Mouse (Mus musculus) naive thymus-derived CD4-positive, alpha-beta T cell, adult 2 months (primary cell): ENCODE measurements around the gene Nadk.
A peak's percentile ranks its signal among the peaks of the same experiment; 100 is the strongest.

Experiments used
- DNase-seq: peaks from one replicate; pipeline ENCODE4 v3.0.0-alpha.2; 2011; ENCODE audit warnings: low read depth

Gene Nadk

DNA sequence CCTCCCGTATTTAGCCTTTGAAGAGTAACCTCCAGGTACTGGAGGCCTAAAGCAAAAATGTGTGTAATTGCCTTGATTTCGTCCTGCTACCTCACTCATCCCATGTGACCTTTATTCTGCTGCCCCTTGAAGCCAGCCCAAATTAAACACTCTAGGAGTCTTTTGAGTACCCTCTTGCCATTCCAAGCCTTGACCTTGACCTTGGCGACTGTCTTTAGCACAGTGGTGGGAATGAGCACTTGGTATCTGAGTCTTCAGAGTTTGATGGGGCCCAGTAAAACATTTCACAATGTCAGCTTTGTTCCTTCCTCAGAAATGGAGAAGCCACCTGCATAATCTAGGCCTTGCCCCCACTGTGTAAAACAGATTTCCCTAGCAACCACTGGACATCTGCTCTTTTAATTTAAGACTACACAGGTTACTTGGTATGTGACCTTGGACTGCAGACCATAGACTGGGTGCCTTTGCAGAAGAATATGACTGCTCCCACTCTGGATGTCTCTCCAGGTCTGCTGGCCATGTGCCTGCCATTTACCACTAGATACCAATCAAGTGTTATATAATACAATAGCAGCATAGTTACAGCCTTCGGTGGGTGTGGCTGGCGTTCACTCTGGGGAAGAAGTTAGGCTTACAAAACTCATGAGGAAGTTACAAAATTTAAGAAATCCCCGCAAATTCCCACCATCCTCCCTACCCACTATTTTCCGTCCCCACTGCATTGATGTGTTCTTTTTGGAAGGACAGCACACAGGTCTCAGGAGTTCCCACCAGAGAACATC lies at the start of gene Nadk:
Gene Nadk (plus strand): TSS at position 718 of the 782 bp plus-strand sequence.
- peak; percentile 32 for DNase-seq

DNA sequence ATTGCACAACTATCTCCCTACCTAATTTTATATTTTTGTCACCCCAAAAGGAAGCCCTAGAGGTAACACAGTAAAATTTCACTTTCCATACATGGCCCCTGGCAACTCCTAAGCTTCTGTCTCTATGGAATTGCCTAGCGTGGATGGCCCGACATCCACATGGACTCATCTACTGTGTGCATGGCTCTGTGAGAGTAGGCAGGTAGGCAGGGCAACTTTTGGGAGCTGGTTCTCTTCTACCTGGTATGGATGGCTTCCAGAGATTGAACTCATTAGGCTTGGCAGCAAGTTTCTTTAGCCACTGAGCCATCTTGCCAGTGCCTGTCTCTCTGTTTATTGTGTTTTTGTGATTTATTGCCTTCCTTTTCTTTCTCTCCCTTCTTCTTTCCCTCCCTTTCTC lies 47.4 kb upstream of the Nadk start:
- DNase-seq = no peak

DNA sequence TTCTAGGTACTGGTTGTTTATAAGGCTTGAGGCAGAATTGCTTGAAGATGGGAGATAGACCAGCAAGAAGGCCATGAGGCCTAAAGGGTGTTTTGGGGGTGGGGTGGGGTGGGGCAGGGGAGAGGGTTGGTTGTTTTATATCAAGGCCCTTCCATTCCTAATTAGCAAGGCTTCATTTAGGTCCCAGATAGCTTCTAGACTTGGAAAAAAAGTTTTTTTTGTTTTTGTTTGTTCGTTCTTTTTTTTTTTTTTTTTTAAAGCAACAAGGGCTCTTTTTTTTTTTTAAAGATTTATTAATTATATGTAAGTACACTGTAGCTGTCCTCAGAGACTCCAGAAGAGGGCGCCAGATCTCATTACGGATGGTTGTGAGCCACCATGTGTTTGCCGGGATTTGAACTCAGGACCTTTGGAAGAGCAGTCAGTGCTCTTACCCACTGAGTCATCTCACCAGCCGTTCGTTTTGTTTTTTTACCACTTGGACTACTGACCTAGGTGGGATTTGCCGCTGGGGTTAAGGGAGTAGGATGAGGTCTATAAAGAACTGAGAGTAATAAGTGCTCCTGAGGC lies 44.1 kb upstream of the Nadk start:
- DNase-seq = no peak

DNA sequence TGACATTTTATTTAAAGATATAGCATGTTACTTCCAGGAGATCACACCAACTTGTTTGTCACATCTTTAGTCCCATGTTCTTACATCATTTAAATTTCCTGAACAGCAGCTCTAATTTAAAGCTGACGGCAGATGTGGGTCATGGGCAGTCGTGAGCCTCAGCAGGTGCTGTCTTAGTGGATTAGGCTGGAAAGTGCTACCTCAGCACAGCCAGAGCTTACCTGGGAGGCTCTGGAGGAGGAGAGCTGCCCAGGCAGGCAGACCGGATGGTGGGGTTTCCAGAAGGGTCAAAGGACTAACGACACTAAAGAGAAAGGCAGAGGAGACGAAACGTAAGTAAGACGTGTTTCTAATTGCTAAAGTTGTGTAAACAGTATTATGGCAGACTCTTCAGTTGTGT lies 39.9 kb upstream of the Nadk start:
- DNase-seq = no peak

DNA sequence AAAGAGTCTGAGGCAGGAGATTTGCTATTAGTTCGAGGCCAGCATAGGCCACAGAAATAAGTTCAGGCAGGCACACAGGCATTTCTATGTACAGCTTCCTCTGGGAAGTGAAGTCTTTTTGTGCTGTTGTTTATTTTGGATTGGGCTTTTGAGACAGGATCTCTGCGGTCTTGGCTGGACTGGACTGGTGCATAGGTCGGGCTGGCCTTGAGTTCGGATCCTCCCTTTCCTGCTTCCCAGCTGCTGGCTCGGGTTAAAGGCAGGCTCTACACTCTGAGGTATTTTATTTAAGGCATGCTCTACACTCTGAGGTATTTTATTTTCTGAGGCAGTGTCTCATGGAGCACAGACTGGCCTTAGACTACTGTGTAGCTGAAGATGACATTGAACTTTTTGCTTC lies 36.4 kb upstream of the Nadk start:
- DNase-seq = no peak

DNA sequence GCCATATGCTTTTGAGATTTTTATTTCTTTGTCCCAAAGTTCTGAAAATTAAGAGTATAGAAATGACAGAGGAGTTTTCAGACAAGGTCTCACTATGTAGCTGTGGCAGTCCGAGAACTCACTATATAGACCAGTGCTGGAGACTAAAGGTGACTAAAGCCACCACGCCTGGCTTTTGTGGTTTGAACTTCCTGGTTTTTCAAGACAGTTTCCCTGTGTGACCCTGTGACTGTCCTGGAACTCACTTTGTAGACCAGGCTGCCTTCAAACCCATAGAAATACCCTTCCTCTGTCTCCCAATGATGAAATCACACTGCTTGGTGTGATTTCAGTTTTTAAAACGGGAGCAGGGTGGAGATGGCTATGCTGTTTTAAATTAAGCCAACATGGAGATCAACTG lies 32.9 kb upstream of the Nadk start:
- no peak for DNase-seq

DNA sequence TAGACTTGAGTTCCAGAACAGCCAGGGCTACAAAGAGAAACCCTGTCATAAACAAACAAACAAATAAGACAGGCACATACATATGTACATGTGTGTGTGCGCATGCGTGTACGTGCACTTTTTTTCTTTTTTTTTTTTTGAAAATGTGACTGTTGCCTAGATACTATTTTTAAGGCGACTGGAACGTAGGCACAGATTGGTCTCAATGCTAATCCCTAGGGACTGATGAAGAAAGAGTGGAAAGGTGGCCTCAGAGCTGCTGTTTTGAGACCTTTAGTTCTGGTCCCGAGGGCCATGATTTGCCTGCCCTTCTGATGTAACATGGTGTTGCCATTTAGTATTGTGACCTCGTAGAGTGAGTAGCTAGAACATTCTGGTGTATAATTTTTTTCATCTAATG lies 12.2 kb upstream of the Nadk start:
- no peak for DNase-seq

DNA sequence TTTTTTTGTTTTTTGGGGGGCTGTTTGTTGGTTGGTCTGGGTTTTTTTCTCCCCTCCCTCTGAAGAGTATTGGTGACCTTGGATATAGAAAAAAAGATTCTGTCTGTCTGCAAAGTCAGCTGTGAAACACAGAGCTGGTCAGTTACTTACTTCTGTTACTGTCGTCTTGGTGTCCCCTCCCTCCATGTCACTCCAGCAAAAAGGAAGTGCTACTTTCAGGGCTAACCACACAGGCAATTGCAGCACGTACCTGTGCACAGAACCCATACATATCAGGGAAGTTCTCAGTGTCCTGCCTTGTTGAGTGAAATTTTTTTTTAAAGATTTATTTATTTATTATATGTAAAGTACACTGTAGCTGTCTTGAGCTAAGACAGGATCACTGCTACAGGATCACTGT lies 11.7 kb upstream of the Nadk start:
- DNase-seq = no peak

DNA sequence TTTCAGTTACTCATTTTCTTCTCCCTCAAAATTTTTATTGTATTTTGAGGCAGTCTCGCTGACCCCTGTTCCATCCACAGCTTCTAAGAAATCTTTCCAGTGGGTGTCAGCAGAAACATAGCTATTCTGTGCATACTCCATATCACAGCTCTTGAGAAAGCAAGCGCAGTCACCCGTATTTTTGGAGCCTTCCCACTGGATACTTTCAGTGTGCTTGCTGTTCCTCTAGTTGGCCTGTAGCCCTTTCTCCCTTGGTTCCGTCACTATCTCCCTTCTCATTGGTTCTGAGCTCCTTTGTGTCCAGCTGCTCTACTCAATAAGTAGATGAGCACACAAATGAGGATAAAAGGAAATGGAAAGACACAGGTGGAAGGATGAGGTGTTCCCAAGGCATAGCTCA lies 11.1 kb upstream of the Nadk start:
- no peak for DNase-seq

DNA sequence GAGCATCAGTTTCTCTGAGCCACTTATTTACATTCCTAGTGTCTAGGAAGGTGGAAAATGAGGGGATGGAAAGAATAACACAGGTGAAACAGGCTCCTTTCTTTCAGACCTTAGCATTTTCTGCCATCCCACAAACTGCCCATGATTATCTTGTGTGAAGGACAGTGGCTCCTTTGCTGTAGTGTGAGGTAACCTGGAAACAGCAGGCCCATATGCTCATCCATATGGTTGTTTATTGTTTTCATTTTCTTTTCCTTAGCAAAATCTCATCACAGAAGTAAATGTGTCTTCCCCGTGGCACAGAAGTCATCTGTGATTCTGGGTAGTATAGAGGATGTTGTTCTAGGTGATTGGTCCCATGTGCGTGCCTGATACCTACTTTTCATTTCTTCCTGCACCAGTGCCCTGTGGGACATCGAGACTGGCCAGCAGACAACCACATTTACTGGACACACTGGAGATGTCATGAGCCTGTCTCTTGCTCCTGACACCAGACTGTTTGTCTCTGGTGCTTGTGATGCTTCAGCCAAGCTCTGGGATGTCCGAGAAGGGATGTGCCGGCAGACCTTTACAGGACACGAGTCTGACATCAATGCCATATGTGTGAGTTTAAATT lies 9.2 kb upstream of the Nadk start:
- no peak for DNase-seq

DNA sequence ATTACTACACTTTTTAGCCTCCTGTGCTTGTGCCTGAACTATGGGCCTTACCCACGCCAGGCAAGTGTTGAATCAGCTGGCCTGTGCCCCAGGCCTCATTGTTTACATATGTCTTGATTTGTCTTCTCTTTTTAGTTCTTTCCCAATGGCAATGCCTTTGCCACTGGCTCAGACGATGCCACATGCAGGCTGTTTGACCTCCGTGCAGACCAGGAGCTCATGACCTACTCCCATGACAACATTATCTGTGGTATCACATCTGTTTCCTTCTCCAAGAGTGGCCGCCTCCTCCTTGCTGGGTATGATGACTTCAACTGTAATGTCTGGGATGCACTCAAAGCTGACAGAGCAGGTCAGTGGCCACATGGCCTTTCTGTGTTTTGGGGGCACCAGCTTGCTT lies 7.3 kb upstream of the Nadk start:
- no peak for DNase-seq

DNA sequence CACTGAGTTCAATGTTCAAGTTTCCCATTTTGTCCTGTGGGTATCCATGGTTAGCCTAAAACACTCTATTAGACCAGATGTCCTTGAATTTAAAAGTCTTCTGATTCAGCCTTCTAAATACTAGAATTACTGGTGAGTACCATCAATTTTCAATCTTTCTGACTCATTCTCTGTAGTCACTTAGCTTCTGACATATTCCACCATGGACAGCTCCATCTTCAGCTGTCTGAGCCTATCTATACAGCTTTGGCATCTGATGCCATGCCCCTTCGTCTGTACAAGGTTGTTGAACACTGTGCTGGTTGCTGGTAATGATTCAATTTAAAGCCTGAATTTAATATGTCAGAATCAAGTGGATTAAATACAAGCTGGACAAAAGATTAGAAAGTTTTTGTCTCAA lies 6.7 kb upstream of the Nadk start:
- DNase-seq = no peak

DNA sequence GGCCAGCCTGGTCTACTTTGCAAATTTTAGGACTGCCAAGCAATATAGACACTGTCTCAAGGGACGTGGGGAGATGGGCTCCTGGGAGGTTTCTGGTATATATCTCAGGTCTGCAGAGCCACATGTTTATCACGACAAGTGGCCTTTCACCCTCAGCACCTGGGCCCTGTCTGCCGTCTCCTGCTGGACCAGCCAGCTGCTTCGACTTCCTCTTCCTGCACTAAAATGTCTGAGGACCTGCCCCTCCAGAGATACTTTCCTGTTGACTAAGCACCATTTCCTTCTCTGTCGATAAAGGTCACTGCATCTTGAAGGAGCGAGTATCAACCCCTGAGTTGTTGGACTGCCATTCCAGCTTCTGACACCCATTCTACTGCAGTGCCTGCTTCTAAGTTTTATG lies 2.7 kb upstream of the Nadk start:
- DNase-seq = no peak

DNA sequence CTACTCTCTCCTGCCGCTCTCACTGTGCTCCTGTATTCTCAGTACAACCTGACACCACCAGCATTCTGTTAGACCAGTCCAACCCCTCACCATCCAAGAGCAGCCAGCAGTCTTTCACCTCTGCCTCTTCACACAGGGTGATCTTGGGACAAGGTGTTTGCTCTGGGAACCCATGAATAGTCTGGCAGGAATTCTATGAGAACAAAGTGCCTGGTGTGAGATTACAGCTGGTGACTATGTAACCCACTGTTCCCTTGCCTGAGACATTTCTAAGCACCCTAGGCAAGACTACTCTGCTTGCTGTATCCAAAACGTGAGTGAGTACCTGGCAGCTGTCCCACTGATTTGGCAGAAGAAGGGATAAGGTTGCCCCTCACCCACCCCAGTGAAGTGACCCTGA lies 1.2 kb upstream of the Nadk start:
- no peak for DNase-seq

DNA sequence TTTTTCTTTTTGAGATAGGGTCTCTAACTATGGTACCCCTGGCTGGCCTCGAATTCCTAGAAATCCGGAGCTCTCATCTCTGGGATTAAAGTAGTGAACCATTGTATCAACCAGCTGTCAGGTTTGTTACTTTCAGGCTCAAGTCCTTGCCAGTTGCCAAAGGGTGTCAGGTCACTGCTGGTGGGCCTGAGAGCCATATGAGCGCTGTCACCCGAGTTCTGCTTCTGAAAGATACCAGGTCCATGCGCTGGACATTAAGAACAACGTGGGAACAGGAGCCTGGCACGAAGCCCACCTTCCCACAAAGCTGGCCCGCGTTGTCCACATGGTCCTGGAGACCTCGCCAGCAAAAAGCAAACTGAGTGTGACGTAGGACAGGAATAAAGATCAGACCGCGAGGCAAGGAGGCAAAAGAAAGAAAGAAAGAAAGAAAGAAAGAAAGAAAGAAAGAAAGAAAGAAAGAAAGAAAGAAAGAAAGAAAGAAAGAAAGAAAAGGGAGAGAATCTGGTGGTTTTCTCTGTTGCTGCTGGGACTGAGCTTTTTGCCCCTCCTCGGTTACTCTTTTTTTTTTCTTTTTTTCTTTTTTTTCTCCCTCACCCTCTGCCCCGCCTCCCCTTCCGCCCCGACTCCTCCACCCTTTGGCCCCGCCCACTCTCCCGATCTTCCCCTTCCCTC lies 684 bp downstream of the Nadk start:
- no peak for DNase-seq

DNA sequence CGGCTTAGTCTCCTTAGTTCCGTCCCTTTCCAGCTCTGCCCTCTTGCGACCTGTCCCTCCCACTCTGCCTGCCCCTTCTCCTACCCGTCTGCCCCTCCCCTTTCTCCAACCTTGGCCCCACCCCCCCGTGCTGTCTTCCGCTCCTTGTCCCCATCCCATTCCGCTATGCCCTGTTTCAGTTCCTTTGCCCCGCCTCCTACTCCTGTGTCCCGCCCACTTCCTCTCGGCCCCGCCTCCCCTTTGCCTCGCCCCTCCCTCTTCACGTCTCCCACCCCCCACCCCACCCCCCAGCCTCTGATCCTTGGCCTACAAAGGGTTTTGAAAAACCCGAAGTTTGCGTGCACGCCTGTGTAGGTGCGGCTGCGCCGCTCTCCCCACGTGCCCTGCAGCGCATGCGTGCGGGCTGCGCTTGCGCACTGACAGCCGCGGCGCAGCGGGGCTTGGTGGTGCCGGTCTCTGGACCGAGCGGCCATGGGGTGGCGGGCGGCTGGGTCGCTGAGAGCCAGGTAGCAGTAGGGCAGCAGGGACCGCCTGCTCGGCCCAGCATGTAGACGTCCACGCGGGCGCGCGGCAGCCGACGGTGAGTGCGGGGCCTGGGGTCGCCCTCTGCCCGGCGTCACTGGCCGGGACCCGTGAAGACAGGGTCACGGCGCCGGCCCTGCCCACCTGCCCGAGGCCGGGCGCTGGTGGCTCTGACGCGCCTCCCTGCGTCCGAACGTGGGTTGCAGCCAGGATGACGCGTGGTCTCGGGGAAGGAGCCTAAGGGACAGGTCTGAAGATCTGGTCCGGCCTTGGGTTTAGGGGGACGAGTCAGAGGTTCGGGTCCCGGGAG lies 1.4 kb downstream of the Nadk start:
- DNase-seq = peak; percentile 98

DNA sequence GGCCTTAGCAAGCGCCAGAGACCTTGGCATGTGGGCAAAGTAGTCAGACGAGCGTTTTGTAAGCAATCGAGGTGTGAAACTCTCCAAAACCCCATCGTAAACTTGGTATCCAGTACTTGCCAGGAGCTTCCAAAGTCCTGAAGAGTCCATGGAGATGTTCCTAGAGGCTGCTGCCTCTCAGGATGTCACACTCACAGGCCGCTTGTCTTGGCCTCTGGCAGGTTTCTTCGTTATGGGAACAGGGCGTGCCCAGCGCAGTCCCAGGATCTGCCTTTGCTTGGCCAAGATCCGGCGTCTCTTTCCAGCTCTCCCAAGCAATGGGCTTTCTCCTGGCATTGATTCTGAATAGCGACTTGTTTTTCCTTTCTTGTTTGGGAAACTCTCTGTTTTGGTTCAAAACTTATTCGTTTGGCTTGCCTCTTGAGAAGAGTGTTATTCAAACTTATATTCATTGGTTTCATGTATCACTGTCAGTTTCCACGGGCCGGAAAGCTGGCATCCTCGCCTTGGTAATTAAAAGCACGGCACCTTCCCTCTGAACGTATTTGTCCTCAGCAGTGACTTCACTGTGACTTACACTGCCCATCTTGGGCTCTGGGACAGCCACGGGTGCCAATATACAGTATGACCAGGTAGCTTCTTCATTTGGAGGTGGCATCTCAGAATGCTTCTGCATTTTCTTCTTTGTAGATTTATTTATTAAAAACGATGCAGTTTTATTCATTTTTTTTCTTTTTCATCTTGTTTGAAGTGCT lies 2.3 kb downstream of the Nadk start:
- DNase-seq = no peak

DNA sequence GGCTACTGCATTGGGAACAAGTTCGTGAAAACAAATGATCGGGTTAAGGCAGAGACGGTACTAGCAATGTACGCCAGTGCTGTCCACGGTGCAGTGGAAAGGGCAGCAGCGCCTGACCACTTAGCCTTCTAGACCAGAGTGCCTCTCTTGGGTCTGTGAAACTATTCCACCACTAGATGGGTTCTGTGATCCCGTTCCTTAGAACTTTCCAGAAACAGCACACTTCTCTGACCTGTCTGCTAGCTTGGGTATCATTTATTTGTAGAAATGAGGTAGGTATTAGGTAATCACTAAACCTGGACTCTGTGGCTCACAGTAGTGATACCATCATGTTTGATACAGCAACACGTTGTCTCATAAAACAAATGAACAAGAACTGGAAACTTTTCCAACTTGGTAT lies 4.4 kb downstream of the Nadk start:
- DNase-seq = no peak

DNA sequence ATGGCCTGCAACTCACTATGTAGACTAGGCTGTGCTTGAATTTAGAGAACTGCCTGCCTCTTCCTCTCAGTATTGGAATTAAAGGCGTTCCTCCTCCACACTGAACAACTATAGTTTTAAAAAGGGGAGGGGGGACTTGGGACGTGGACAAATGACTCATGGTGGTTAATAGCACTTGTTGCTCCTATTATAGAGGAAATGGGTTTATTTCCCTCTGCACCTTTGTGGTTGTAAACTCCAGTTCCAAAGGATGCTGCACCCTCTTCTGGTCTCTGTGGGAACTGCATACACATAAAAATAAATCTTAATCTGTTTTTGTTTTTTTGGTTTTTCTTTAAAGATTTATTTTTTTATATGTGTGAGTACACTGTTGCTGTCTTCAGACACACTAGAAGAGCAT lies 6.0 kb downstream of the Nadk start:
- DNase-seq = peak; percentile 82

DNA sequence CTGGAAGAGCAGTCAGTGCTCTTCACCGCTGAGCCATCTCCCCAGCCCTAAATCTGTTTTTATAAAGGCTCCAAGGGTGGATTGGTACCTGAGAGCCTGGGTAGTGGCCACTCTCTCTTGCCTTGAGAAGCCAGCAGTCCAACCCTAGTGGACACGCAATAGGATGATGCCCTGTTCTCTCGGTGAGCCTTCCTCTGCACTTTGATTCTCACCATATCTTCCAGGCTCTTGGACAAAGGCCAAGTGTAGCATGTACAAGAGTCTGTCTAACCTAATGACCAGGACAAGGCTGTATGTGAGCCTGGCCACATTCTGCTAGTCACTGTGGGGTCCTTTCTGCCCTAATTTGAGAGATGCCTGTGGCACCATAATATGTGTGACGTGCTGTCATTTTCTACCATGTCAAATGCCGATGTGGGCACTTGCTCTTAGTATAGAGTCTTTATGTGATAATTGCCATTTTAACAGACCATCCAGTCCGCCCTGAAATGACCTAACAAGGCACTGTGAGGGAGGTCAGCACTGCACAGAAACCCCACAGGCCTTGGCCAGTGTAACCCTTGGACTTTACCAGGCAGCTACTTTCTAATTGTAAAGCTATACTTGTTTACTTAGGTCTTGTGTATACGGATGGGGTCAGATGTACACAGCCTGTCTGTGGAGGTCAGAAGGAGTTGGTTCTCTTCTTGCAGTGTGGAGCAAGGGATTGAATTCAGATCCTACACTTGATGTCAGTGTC lies 6.6 kb downstream of the Nadk start:
- DNase-seq = no peak

DNA sequence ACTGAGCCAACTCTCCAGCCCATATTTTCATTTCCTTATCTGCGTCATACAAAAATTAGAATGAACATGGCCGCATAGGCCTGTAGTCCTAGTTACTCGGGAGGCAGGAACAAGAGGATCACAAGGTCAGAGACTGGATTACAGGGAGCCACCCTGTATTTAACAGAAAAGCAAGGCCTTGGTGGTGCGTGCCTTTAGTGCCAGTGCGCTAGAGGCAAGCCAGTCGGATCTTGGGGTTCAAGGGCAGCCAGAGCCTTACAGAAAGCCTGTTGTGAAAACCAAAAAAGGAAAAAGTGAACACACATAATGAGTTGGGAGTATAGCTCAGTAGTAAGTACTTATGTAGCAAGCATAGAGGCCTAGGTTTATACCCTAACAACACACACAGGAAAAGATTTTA lies 7.6 kb downstream of the Nadk start:
- DNase-seq = no peak
